Mouse (Mus musculus) monocyte, adult 2 months (primary cell): ENCODE measurements around the gene Mien1.

ENCODE experiments used
- DNase-seq, 2 experiments: peaks; one replicate each; pipeline ENCODE4 v3.0.0; 2022; ENCODE audit warnings: low spot score in 2 of 2, low read depth in 1 of 2

Gene Mien1

DNA sequence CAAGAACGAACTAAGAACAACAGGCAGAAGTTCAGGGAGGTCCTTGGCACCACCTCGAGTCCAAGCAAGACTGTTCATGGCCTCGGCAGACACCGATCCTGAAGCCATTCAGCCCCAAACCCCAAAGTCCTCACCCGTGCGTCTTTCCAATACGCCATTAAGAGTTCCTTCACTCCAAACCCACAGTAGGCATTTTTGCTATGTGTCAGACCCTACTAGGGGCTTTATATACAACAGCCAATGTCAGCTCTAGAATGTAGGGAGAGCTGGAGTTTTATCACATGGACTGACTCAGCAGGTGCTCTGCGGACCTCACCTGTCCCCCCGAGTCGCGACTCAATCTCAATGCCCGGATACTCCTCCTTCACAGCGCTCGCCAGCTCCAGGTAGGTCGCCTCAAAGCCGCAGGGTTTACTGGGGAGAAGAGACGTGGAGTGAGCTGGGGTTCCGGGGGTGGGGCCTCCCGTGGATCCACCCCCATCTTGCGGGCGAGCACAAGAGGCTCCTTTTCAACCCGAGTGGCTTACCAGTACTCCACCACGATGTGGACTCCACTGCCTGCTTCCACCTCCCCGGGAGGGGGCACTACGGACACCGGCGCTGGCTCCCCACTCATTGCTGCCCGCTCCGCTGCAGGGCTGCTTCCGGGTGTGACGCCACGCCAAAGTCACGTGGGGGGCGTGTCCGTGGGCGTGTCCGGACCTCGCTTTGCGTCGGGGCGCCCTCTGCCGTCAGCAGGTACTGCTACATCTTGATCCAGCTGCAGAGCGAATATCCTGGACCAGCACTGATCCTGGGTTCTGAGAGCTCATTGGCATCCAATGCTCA, at the start of gene Mien1:
Gene Mien1, minus strand, starts transcription at position 661 of the 828 bp plus-strand sequence.
- DNase-seq, result peak; percentile 91 to 95

GRCm38 (mm10) chr11:98487526-98488040, 48.8 kb upstream of the Mien1 start:
- no peak for DNase-seq

- DNase-seq, result no peak
Measured at GRCm38 (mm10) chr11:98485749-98486148, 47.0 kb upstream of the Mien1 start.

DNA sequence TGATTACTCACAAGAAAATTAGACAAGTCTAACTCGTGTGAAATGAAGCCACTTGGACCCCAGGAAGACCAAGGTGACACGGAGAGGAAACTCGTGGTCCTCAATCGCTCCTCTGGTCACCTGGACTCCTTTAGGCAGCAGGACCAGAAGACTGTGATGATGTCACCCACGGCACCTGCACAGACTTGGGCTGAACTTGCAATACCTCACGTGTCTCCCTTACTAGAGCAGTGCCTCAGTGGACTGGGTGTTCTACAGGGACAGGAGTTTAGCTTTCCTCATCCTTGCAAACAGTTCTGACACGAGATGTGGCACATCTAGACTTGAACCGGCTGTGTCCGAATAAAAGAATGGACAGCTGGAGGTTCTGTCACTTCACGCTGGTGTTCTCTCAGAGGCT, 43.3 kb upstream of the Mien1 start:
- no peak for DNase-seq

DNA sequence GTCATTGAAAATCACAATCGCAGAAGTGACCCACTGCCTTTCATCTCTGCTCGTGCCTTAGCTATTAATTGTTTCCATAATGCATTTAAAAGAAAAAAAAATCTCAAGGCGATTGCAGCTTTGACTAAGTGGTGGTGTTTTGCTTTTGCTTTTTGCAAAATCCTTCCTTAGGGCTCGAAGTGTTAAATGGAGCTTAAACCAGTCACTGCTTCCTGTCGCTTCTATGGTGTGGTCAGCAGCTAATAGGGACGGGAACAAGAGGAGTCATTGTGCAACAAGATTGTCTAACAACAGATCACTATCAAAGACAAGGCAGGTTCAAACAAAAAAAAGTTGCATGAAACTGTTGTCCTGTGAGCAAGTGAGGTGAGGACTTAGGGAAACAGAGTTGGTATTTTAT, 42.4 kb upstream of the Mien1 start:
- no peak for DNase-seq

DNA sequence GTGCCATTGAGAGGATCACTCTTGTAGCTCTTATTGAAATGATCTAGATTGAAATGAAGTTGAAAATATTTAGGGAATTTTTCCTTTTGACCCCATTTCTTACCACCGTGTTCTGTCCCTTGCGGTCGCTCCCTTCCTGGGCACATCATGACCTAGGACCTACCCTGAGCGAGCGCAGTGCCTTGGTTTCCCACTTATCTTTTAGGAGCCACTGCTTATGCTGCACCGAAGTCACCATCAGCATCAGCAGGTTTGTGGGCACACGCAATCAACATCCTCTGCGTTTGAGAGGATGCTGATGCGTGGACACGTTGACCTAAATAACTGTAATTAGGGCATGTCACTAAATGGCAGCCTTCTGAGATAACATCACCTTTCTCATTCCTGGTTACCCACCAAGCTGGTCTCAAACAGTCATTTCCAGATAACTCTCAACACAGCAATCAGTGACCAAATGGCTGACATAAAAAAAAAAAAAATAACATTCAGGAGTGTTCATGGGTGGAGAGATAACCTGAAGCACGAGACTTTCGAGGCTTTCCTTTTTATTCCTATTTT, 41.2 kb upstream of the Mien1 start:
- DNase-seq, result no peak

DNA sequence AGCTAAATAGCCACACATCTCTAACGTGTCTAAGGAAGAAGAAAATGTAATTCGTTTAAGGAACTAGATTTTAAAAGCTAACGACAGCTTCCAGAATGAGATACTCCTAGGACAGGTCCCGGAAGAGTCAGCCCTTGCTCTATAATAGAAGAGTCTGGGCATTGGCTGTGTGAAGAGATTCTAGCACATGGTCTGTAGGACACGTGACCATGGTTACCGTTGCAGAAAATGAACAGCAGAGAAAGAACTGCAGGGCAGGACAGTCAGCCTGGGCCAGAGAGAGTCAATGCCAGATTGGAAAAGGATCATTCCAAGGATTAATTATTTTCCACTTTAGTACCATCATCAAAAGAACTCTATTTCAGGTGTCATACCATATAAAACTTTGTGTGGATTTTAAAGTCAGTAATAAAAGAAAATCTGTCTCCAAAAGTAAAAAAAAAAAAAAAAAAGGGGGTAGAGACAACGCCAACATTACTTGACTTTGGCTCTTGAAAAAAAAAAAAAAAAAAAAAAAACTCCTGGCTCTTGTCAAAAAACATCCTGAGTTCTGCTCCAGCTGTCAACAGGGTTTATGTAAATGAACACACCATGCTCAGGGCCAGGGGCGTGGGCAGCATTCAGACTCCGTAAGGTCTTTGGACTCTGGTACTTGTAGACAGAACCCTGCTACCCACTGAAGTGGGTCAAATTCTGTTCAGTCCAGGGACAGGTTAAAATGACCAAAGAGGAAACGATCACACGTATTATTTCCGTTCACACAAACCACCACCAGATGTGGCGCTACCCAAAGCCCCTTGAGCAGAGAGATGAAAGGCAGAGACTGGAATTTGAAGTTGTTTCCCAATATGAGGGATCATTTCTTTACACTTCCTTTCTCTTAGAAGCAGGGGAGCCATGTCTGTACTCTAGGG, 40.5 kb upstream of the Mien1 start:
- no peak for DNase-seq

DNA sequence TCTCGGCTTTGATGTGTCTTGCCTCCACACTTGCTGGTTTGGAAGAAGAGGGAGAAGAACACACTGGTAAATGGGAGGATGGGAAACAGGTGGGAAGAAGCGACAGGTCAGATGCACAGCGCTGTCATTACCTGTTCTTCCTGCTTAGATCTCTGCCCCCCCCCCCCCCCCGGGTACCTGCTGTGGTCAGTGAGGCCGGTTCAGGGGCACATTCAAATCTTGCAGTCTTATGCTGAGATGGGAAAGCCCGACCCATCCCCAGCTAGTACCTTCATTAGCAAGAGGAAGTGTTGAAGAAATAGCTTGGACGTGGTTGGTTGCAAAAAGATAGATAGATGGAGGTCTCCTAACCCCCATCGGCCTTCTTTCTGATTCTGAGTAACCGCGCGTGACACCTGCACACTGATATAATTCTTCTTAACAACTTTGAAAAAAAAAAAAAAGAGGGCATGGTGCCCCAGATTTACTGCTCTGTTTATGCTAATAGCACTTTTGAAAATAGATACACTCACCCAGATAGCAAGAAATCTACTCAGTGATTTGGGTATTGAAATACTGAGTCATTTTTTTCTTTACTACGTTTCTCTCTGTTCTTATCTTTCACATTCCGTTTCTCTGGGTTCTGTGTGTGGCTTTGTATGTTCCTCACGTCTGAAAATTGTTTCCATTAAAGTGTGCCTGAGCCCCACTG, 38.4 kb upstream of the Mien1 start:
- no peak for DNase-seq

DNA sequence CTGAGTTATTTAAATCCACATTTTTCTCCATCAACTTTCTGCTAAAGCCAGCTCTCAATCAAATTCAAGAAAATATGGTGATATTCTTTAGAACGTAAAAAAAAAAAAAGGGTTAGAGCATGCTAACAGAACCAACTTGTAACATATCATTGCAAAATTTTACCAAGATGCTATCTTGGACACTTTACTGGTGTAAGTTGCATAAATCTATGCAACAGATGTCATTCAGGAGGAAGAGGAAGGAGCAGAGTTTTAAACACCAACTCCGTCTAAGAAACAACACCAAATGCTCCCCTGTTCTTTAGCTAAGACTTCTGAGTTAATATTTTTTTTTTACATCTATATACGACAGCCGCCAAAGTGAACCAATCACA, 37.6 kb upstream of the Mien1 start:
- no peak for DNase-seq

DNA sequence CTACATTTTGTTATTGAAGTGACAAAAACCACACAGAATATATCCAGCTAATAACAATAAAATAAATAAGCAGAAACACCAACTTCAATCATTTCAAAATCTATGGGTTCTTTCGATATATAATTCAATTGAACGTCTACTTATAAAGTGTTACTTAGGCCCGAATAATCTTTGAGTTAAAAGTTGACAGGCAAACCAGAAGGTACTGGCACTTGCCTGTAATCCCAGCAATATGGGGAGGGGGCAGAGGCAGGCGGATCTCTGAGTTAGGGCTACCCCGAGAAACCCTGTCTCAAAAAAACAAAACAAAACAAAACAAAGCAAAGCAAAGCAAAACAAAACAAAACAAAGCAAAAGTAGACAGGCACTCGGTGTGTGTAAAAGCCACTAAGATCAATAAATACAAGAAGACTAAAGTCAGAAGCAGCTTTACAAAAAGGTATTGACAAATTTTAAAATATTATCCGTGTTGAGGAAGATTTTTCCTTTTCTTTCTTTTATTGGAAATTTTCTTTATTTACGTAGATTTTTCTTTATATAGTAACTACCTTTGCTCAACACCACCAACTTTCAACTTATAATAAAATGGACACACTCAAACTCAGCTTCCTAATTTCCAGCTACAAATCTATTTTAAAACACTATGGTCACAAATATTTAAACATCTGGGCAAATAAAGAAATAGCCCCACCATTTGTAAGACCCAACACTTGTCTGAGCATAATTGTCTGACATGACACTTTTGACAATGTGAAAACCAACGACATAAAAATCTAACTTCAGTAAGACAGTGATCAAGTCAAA, 37.0 kb upstream of the Mien1 start:
- DNase-seq, result no peak

GRCm38 (mm10) chr11:98474967-98475366, 36.2 kb upstream of the Mien1 start:
- DNase-seq, result no peak

- no peak for DNase-seq
Measured at GRCm38 (mm10) chr11:98473916-98474479, 35.2 kb upstream of the Mien1 start.

- no peak for DNase-seq
Measured at GRCm38 (mm10) chr11:98472696-98473095, 33.9 kb upstream of the Mien1 start.

- no peak for DNase-seq
Measured at GRCm38 (mm10) chr11:98470795-98471194, 32.0 kb upstream of the Mien1 start.

DNA sequence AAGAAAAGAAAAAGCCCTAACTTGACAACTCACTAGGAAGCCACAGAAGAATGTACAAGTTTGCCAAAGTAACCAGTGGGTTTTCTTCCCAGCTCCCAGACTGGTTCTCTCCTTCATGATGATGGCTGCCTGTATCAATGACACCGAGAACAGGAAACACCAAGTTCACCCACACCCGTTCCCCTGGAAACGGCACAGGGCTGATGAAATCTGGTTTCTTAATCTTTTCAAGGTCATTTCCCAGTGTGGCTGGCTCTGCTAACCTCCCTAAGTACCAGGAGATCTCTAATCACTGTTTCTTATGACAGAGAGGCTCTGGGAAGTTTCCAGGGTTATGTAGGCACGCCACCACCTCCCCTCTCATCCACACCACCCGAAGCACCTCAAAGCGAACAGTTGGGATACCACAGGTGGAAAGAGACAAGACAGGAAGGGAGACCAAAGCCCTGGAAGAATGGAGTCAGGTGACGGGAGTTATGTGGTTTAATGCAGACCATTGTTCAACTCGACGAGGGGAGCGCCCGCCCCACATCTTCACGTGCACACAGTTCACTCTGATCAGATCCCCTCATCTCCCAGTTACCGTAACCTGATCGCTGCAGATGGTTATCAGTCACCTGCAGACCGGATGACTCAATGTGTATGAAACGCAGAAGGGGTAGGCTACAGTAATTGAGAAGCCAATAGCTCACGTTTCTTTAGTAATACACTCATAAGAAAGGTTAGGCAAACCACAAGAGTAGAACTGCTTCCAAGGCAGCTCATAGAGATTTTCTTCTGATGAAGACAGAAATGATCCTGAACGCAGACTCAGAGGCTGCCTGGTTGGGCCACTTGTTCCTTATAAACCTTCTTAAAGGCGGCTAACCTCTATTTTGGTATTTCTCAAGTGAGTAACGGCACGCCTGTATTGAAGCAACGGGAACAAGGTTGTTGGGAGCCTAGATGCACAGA, 31.2 kb upstream of the Mien1 start:
- DNase-seq, result no peak

DNA sequence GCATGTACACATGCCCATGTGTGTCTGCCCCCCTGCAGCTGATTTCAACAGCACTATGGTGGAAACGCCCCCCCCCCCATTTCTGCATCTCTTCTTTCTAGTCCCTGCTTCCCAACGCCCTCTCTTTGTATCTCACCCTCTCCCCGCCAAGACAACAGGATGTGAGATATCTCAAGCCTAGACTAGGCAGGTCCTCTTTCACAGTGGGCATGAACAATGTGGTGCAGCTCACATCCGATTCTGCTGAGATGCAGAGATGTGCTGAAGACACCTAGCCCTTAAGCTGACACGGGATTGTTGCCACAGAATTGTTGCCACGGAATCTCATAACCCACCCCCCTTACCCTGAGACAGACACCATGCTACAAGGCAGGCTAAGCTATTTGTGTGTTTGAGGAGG, 25.7 kb upstream of the Mien1 start:
- DNase-seq, result no peak

GRCm38 (mm10) chr11:98463911-98464310, 25.1 kb upstream of the Mien1 start:
- DNase-seq, result no peak

DNA sequence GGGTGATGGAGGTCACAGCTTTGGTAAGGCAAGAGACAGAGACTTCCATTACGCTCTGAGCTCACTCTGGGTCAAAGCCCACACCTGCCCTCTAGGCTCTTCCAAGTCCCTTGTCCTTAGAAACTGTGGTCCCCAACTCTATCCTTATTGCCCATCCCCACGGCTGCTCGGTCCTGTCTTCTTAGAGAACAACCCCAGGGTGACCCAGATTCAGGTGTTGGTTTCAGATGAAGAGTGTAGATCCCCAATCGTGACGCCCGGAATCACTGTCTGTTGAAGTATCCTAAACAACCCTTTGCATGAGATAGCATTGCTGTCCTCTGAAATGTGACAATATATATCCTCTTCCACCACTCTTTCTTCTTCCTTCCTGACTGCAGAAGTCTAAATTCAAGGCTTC, 23.5 kb upstream of the Mien1 start:
- DNase-seq, result no peak
